ENCODE assay signal across 32 mouse cellular contexts in genomic region chr1:158119708-158120107, GRCm38 (mm10).
"Had no signal": no experiment of that assay in that cellular context is flagged by ENCODE, and none has a peak within 500 bp of the region (broad histone marks: within the 10 kb centered on the region; RNA-seq: fewer than 3 reads in every experiment).

No protein-coding gene starts in this region.

- H3K9ac ChIP-seq: heart, embryonic 12.5 days; heart, embryonic 13.5 days; heart, embryonic 15.5 days; hindbrain, embryonic 12.5 days; hindbrain, embryonic 13.5 days; hindbrain, embryonic 14.5 days; hindbrain, embryonic 15.5 days; kidney, embryonic 15.5 days had no signal

- H3K4me2 ChIP-seq: heart, embryonic 12.5 days; heart, embryonic 13.5 days; heart, embryonic 15.5 days; hindbrain, embryonic 12.5 days; hindbrain, embryonic 13.5 days; hindbrain, embryonic 14.5 days; hindbrain, embryonic 15.5 days; kidney, embryonic 15.5 days had no signal

- H3K27me3 ChIP-seq: heart, embryonic 12.5 days; heart, embryonic 13.5 days; heart, embryonic 15.5 days; hindbrain, embryonic 12.5 days; hindbrain, embryonic 13.5 days; hindbrain, embryonic 15.5 days; kidney, embryonic 15.5 days had no signal

- H3K36me3 ChIP-seq: heart, embryonic 10.5 days; heart, embryonic 12.5 days; heart, embryonic 13.5 days; heart, embryonic 15.5 days; hindbrain, embryonic 10.5 days; hindbrain, embryonic 12.5 days; hindbrain, embryonic 13.5 days; hindbrain, embryonic 15.5 days; kidney, embryonic 15.5 days had no signal

- ATAC-seq: hindbrain, embryonic 16.5 days; hindbrain, postnatal 0 days; inflammation-experienced regulatory T-cells, adult 6 months had no signal

- H3K4me3 ChIP-seq: heart, adult 2 months; heart, embryonic 10.5 days; heart, embryonic 12.5 days; heart, embryonic 13.5 days; heart, embryonic 15.5 days; hindbrain, embryonic 10.5 days; hindbrain, embryonic 12.5 days; hindbrain, embryonic 13.5 days; hindbrain, embryonic 15.5 days; kidney, embryonic 15.5 days; layer of hippocampus, adult 2 months; left cerebral cortex, adult 2 months had no signal

- DNase-seq: heart, adult 2 months; heart, postnatal 10 days; heart, postnatal 14 days; heart, postnatal 36 days; heart, postnatal 4 days; kidney, adult 11 months; kidney, adult 18-20 months; kidney, adult 2 months; kidney, adult 8-10 months; kidney, postnatal 10 days; kidney, postnatal 14 days; kidney, postnatal 25 days; kidney, postnatal 36 days; kidney, postnatal 4 days; layer of hippocampus, adult 9-11 months; layer of hippocampus, postnatal 36 days had no signal

- H3K27ac ChIP-seq: heart, adult 2 months; heart, embryonic 10.5 days; heart, embryonic 13.5 days; heart, embryonic 15.5 days; hindbrain, embryonic 10.5 days; hindbrain, embryonic 12.5 days; hindbrain, embryonic 13.5 days; hindbrain, embryonic 14.5 days; hindbrain, embryonic 15.5 days; hindbrain, postnatal 0 days; kidney, embryonic 15.5 days; kidney, postnatal 0 days; layer of hippocampus, adult 2 months; left cerebral cortex, adult 2 months had no signal

- H3K9me3 ChIP-seq: heart, embryonic 10.5 days; heart, embryonic 12.5 days; heart, embryonic 13.5 days; heart, embryonic 15.5 days; hindbrain, embryonic 10.5 days; hindbrain, embryonic 12.5 days; hindbrain, embryonic 13.5 days; hindbrain, embryonic 15.5 days; kidney, embryonic 15.5 days had no signal

- H3K4me1 ChIP-seq: heart, embryonic 10.5 days; heart, embryonic 12.5 days; heart, embryonic 13.5 days; heart, embryonic 15.5 days; hindbrain, embryonic 10.5 days; hindbrain, embryonic 12.5 days; hindbrain, embryonic 13.5 days; hindbrain, embryonic 15.5 days; kidney, embryonic 15.5 days had no signal
